Mouse (Mus musculus) gastrocnemius, postnatal 25 days (tissue): ENCODE data around the gene Smchd1. TPM values are rescaled to one million over a fixed set of nuclear protein-coding genes. Genes with fewer than 3 reads are reported as not detected.
A peak's percentile ranks its signal among the peaks of the same experiment; 100 is the strongest.
"Not testable (repeated sequence)": the region's sequence is repeated elsewhere in the genome, so short reads cannot be mapped to it uniquely, and the experiment has no call there.

Experiments
- DNase-seq: peaks from one replicate; pipeline ENCODE4 v3.0.0; 2022
- long read RNA-seq, 2 experiments: library from polyadenylated mRNA; stranded (forward); transcript quantifications; one replicate each; pipeline ENCODE4 v2.0.0; 2021
- total RNA-seq, 2 experiments: library from RNA; stranded (reverse); gene quantifications; 1 replicate in 1 of 2; 2 replicates in 1 of 2; pipeline ENCODE4 v1.2.3; 2021

Gene Smchd1
- 10 to 100 TPM; 10.0 to 10.2 TPM for total RNA-seq
- long read RNA-seq, experiment 1: 0 reads
- long read RNA-seq, experiment 2, full-length matches to known transcripts: 1 of 1 reads
- long read RNA-seq, experiment 2, partial matches to known transcripts: 0 of 1 reads
- long read RNA-seq, experiment 2, other reads (novel, unspliced or antisense): 0 of 1 reads

DNA sequence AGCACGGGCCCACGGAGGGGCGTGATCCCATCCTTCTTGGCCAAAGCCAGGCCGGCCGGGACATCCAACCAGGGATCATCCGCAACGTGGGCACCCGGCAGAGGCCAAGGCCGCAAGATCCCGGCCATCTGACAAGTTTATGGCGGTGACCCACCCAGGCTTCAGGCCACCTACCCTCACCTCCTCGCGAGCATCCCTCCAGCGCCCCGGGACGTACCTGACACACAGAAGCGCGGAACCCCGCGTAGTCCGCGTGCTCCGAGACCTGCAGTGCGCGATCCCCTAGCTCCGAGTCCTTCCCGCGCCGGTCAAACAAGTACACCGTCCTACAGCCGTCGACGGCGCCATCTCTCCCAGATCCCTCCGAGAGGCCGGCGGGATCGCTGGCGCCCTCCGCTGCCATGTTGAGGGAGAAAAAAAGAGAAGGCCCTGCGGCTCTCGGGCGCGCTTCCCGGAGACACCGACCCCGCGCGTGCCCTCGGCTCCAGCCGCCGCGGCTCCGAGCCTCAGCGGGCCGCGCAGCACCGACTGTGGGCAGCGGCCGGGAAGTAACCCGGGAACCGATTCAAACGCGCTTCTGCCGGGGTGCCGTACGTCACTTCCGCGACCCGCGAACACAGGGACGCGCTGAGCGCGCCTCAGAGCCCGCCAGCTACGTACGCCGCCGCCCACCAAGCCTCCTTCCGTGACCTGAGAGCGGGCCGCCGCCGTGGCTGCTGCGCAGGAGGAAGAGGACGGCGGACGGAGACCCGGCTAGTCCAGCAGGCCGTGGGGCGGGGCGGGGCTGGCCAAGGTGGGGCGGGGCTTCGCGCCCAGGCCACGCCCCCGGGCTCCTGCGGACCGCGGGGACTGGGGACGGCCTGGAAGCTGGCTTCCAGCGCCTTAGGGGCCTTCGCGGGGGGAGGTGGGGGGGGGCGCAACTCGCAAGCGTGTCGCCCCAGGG lies at the start of gene Smchd1:
Gene Smchd1 (minus strand): TSS at position 582 of the 943 bp plus-strand sequence.
- DNase-seq: peak; percentile 96

DNA sequence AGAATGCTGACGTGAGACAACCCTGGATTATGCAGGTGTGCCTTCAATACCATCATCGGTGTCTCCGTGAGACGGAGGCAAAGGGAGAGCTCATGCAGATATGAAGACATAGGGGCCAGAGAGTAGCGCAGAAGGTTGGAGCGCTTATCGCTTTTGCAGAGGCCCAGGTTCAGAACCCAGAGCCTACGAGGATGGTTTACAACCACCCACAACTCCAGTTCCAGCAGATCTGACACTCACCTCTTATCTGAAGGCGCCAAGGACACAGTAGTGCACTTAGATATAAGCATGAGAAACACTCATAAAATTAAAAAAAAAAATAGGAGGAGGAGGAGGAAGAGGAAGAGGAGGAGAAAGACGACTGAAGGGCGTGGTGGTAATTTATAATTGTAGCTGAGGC lies 35.2 kb upstream of the Smchd1 start:
- no peak for DNase-seq

DNA sequence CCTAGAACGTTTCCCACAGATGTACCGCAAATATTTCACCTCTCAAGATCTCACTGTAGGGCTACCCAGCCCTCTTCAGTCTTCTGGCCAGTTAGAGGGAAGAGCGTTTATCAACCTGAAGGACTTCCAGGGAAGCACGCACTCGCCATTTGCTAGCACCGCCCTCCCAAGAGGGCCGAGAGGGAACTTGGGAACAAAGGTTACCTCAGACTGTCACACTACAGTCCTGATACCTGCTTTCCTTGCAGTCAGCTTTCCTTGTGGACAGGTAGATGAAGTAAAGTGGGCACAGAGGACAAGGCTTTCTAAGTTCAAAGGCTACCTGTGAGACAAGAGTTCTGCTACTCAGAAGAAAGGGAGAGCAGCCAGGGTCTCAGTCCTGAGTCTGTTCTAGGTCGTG lies 31.7 kb upstream of the Smchd1 start:
- DNase-seq: no peak

DNA sequence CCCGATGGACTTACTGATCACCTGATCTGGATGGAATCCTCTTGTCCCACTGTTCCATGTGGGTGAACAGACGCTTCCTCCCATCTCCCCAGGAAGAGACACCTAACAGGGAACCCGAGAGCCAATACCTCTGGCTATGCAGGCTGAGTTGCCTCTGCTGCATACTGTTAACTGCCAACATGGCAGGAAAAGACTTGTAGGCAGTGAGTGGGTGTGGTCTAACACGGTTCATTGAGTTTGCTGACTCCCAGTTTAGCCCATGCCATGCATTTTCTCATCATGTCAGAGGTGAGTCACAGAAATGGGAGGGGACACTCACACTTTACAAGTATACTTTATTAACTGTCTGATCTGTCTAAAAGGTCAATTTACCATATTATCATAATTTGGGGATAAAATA lies 20.6 kb upstream of the Smchd1 start:
- DNase-seq: no peak

DNA sequence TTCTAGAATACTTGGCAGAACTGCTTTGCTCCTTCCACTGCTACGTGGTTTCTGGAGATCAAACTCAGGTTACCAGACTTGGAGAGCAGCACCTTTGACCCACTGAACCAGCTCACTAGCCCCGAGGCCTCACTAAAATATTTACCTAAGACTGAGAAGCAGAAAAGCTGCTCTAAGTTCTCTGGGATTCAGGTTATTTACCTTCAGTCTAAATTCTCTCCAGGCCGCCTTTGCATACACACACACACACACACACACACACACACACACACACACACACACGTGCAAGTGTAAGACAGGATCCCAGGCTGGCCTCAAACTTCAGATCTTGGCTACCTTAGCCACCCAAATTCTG lies 16.2 kb upstream of the Smchd1 start:
- no peak for DNase-seq

DNA sequence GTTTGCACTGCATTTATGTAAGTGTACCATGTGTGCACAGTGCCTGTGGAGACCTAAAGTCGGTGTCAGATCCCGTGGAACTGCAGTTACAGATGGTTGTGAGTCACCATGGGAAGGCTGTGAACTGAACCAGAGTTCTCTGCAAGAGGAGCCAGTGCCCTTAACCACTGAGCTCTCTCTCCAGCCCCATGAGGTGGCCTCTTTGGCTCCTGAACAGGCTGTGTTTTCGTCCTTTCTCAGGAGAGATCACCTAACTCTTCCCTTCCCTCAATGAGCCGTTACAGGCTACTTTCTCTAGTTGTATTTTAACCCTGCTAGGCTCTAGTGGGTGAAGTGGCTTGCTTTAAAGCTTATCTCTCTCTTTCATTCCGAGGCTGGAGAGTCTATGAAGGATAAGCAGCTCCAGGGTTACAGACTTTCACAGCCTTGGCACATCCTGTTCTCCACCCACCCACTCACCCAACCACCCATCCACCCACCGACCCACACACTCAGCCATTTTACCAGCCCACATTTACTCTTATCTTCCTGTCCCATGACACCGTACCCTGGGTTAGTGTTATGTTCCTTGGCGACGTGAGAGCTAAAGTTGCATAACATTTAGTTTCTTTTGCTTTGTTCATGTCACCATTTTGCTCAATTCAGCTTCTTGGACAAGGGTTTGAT lies 15.7 kb upstream of the Smchd1 start:
- no peak for DNase-seq

DNA sequence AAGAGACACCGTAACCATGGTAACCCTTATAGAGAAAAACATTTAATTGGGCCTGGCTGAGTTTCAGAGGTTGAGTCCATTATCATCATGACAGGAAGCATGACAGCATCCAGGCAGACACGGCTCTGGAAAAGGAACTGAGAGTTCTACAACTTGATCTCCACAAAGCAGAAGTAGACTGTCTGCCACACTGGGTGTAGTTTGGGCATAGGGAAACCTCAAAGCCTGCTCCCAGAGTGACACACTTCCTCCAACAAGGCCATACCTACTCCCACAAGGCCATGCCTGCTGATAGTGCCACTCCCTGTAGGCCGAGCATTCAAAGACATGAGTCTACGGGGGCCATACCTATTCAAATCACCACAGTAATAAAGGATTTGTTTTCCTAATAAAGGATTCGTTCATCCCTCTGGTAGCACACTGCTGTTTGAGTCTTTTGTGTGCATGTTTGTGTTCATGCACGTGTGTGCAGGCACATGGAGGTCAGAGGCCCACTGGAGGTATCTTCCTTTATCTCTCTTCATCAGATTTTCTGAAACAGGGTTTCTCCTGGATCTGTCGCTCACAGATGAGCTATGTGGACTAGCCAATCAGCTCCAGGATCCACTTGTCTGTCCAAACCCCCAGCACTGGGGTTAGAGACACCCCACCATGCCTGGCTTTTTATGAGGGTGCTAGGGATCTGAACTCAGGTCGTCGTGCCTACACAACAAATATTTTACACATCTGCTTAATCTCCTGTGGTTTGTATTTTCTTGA lies 14.7 kb upstream of the Smchd1 start:
- DNase-seq: no peak

DNA sequence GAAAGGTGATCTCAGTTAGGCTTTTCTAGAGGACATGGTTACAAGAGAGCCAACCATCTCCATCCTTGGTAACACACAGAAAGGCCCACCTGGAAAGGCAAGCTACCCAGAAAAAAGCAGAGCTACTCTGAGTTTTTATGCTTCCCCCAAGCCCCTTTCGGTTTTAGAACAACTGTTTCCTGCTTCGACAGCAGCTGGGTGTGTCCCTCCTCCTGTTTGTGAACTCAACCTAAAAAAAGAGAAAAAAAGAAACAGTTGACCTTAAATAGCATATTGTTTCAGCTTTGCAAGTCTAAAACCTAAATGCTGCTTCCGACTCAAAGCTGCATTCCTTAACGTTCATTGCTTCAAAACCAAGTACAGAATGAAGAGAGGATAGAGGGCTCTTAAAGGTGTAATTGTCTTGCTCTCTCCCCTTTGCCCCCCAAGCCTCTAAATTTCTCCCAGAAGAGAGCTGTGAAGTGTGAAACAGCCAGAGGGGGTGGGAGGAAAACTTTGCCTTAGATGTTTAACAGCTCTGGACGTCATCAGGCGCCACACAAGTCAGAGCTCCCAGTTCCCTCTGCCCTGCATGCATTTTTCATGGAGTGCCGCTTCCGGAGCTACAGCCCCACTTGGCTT lies 11.2 kb upstream of the Smchd1 start:
- peak; percentile 11 for DNase-seq

DNA sequence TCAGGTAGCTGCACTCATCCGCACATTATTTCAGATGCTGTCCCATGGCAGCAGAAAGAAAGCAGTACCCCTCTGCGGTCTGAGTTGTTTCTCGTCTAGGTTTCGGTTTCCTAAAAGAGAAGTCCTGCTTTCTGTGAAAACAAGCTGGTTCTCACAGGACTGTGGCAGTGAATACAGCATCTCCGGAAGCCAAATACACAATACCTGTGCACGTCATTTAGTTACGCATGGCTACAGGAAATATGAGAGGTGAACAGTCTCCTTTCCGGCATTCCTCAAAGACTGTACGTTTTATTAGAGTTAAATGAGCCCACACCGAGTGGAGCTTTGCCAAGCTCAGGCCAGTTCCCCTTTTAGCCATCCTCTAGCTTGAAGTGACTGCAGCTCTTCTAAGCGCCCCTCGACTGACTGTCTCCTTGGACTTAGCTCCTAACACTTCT lies 10.7 kb upstream of the Smchd1 start:
- DNase-seq: no peak

DNA sequence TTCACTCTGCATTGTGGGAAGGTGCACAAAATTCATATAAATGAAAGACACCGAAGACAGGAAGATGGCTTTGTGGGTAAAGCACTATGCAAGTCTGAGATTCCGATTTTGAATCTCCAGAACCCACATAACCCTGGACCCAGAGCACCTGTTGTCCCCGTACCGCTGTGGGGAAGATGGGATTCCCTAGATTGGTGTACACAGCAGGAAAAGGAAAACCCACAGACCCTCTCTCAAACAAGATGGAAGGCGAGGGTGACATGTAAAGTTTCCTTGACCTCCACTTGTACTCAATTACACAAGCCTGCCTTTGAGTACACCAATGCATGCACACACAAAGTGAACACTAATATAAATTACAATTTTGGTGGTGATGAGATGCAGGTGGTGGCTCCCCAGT lies 9.6 kb upstream of the Smchd1 start:
- no peak for DNase-seq

DNA sequence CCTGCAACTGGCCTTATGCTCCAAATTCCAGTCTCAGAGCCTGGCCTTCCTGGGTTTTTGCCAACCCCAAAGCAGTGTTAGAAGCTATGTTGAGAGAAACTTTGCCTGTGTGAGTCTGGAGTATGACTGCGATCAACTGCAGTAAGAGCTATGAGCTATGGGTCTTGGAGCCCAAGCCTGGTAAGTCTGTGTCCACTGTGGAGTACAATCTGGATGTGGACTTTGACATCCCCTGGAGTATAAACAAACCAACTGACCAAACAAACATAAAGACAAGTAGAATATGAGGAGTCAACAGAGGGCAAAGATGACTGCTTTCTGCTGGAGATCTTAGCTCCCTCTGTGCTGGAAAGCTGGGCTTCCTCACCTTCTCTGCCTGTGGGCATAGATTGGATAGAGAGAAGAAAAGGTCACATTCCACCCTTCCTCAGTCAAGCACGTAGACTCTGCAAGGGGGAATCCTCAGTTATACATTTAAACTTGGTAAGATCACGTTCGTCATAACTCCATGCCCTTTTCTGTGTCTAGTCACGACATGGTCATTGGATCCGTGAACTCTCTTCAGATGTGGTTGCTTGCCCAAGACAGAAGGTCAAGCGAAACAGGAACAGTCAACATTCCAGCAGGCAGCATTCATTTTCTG lies 8.4 kb upstream of the Smchd1 start:
- no peak for DNase-seq

DNA sequence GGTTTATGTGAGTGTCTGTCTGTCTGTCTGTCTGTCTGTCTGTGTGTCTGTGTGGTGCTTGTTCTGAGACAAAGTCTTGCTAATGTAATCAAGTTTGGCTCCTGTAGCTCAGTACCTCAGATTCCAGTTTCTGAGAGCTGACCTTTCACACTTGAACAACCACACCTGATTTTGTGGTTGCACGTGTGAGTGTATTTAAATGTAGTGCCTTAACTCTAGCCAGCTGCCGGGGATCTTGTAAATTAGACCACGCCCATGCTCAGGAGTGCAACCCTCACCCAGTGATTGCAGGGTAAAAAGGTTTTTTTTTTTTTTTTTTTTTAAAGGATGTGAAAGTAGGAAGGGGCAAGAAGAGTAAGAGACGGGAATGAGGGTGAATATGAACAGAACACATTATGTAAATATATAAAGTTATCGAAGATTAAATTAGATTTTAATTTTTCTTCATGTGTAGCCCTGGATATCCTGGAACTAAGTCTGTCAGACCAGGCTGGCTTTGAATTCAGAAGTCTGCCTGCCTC lies 4.3 kb upstream of the Smchd1 start:
- DNase-seq: no peak

DNA sequence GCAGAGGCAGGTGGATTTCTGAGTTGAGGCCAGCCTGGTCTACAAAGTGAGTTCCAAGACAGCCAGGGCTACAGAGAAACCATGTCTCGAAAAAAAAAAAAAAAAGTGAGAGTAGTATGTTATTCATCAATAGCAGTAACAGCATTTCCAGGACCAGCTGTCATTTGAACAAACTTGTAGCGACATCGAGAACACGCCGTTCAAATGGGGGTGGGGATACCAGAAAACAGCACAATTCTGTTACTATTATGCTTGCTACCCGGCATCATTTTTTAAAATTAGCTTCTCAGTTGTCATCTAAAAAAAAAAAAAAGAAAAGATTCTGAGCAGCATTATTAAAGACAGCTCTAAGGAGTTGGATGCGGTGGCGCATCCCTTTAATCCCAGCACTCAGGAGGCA lies 2.3 kb upstream of the Smchd1 start:
- DNase-seq: no peak

DNA sequence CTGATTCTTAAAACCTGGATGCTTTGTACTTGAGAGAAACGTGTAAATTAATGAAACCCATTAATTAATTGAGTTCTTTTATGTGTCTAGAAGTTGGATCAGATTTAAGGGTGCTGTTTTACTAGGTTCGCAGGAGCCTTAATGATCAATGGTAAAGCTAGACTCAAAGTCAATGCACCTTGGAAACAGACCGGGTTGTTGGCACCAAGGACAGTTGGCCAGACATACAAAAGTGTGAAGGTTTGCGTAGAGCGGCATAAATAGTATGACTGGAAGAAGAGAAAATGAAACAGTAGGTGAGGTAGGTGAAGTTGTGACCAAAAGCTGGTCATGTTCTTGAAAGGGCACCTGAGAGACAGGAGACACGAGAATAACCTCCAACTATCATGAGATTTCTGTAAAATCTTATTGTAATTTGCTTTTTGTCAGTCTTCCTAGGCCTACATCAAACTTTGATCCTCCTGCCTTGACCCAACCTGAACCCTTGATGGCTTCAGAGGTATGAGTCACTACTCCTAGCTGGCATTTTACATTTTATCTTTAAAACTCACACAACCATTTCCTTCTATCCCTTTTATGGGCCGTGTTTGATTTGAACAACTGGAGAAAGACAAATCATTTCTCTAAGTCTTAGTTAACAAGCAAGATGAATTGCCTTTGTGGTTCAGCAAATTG lies 1.3 kb upstream of the Smchd1 start:
- DNase-seq: no peak

DNA sequence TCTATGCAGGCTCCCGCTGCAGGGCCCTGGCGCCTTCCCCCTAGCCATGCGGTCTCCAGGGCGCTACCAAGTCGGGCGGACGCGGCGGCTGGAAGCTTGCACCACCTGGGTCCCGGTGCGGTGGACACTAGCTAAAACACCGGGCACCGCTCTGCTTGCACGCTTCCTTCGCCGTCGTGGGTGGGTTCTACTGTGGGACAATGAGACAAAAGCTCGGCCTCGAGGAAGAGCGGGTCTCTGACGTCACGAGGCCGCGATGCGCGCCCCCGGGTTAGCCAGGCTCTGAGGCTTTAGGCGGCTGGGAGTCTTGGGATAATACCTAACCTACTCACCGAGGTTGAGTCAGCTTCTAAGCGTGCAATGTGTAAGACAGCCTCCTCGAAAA lies 554 bp upstream of the Smchd1 start:
- no peak for DNase-seq

DNA sequence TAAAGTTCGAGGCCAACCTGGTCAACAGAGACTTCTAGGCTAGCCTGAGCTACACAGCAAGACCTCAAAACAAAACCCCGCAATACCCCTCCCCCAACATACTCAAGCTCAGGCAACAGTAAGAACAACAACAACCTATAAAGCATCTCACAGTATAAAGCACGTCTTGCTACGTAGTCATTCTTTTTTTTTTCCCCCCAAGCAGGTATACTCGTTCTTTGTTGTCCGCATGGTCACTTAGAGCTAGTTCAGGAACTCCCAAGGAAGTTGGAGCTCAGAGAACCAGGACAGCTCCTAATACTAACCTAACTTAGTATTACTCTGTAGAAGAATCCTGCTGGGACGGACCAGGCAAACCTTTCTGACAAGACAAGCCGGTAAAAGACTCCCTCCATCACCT lies 1.0 kb downstream of the Smchd1 start:
- no peak for DNase-seq

DNA sequence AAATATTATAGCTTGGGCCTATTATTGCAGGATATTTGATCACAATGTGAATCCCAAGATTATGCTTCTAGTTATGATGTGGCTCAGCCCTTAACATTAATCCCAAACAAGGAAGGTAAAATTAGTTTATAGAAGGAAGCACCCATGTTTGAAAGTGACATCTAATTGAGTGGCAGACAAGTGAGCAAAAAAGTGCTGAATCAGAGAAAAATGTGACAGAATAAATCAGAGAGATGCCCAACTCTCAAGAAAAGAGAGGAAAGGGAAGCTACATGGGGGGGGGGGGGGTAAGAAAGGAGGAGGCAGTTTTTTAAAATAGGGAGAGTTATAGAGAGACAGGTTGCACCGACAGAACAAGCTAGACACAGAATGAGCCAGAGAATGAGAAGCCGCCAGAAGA lies 3.9 kb downstream of the Smchd1 start:
- no peak for DNase-seq

DNA sequence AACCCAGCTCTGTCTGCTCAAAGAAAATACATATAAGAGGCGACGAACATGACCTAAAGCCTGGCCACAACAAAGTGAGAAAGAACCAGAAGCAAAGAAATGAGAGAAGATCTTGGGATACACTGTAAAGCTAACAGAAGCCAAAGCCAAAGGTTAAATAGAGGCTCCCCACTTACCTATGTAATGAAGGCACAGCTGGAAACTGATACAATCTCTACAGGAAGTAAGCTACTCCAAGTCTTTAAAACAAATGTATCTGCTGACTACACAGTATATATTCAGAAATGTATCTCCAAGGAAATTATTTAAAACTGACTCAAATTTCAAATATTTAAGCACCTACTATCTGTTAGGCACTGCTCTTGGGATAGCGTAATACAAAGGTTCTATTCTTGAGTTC lies 14.8 kb downstream of the Smchd1 start:
- no peak for DNase-seq

DNA sequence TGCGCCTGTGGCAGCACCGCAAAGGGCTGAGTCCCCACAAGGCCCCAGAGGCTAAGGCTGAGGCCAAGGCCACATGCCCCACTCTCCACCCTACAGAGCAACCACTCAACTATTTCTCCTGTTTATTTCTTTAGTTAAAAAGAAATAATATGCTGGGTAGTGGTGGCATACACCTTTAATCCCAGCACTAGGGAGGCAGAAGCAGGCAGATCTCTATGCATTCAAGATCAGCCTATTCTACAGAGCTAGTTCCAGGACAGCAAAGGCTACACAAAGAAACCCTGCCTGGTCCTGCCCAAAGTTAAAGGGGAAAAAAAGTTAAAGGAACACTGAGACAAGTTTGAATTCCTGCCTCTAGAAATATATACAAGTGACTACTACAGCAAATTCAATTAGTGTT lies 15.3 kb downstream of the Smchd1 start, which contains the start of gene Gm4707:
Gene Gm4707 (minus strand): TSS at position 101 of the 400 bp plus-strand sequence.
- no peak for DNase-seq

DNA sequence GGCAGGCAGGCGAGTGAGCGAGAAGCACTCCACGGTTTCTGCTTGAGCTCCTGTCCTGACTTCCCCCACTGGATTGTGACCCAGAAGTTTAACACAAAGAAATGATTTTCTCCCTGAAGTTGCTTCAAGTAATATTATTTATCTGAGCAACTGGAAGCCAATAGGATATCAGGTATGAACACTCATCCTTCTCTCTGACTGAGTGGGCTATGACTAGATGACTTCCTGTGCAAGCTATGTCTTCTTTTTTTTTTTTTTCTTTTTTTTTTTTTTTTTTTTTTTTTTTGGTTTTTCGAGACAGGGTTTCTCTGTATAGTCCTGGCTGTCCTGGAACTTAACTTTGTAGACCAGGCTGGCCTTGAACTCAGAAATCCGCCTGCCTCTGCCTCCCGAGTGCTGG lies 17.8 kb downstream of the Smchd1 start:
- not testable (repeated sequence) for DNase-seq

DNA sequence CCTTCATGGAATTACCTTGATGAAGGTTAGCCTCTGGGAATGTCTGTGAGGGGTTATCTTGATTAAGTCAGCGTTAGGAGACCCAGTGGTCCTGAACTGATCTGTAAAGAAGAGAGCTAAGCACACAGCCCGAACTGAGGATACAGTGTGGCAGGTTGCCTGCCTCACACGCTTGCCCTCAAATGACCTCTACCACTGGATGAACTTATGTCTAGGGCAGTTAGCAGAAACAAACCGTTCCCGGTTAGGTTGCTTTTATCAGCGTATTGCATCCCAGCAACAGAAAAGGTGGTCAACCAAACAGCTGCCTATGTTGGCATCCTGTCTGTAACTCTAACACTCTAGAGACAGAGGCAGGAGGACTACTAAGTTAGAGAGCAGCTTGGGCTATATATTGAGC lies 30.0 kb downstream of the Smchd1 start:
- no peak for DNase-seq
